Mouse (Mus musculus) thymus, adult 18-20 months (tissue): ENCODE data around the gene Panx1.

Experiments used
- DNase-seq, 2 experiments: peaks; one replicate each; pipeline ENCODE4 v3.0.0; 2022; ENCODE audit warnings: mixed read lengths in 2 of 2

The Panx1 gene

GRCm38 (mm10) chr9:15021156-15021555 lies 24.1 kb downstream of the Panx1 start:
- no peak for DNase-seq

GRCm38 (mm10) chr9:15020561-15021080 lies 24.7 kb downstream of the Panx1 start:
- DNase-seq, result no peak

GRCm38 (mm10) chr9:15018756-15019131 lies 26.5 kb downstream of the Panx1 start:
- DNase-seq, result no peak

GRCm38 (mm10) chr9:15017791-15018755 lies 27.2 kb downstream of the Panx1 start:
- DNase-seq, result peak; percentile 63 to 80

GRCm38 (mm10) chr9:15015223-15015956 lies 29.9 kb downstream of the Panx1 start:
- DNase-seq, result peak; percentile 27 to 58

GRCm38 (mm10) chr9:15007566-15007965 lies 37.7 kb downstream of the Panx1 start:
- no peak for DNase-seq

GRCm38 (mm10) chr9:15004298-15004685 lies 41.0 kb downstream of the Panx1 start:
- no peak for DNase-seq

- no peak for DNase-seq
These were observed 41.5 kb downstream of the Panx1 start for GRCm38 (mm10) chr9:15003676-15004297.

GRCm38 (mm10) chr9:15002995-15003613 lies 42.2 kb downstream of the Panx1 start:
- DNase-seq, result no peak

- DNase-seq, result no peak
These were observed 46.5 kb downstream of the Panx1 start for GRCm38 (mm10) chr9:14998790-14999189.

- DNase-seq, result no peak
These were observed 47.8 kb downstream of the Panx1 start for GRCm38 (mm10) chr9:14997271-14998055.

- no peak for DNase-seq
These were observed 49.8 kb downstream of the Panx1 start for GRCm38 (mm10) chr9:14995525-14995924.

GRCm38 (mm10) chr9:14988606-14989293 lies 56.5 kb downstream of the Panx1 start:
- DNase-seq, result no peak

- DNase-seq, result no peak
These were observed 62.1 kb downstream of the Panx1 start for GRCm38 (mm10) chr9:14983141-14983540.

GRCm38 (mm10) chr9:14982683-14983082 lies 62.6 kb downstream of the Panx1 start:
- DNase-seq, result no peak

- no peak for DNase-seq
These were observed 63.6 kb downstream of the Panx1 start for GRCm38 (mm10) chr9:14981539-14982155.

- no peak for DNase-seq
These were observed 70.7 kb downstream of the Panx1 start for GRCm38 (mm10) chr9:14974251-14975232.

- no peak for DNase-seq
These were observed 71.5 kb downstream of the Panx1 start for GRCm38 (mm10) chr9:14973762-14974161.

GRCm38 (mm10) chr9:14970805-14971525 lies 74.3 kb downstream of the Panx1 start:
- DNase-seq, result no peak
